Mouse (Mus musculus) megakaryocyte, embryonic 14.5 days (primary cell): ENCODE measurements around the gene Trim47.

Source experiments
- FLI1 ChIP-seq: IDR thresholded peaks from 2 replicates; pipeline ENCODE4 v1.6.1; 2012; ENCODE audit warnings: low read length, inconsistent platforms, mixed read lengths
- GATA1 ChIP-seq: IDR thresholded peaks from 3 replicates; pipeline ENCODE4 v1.6.1; 2012; ENCODE audit warnings: mixed read lengths, low read length, inconsistent platforms, borderline replicate concordance

DNA sequence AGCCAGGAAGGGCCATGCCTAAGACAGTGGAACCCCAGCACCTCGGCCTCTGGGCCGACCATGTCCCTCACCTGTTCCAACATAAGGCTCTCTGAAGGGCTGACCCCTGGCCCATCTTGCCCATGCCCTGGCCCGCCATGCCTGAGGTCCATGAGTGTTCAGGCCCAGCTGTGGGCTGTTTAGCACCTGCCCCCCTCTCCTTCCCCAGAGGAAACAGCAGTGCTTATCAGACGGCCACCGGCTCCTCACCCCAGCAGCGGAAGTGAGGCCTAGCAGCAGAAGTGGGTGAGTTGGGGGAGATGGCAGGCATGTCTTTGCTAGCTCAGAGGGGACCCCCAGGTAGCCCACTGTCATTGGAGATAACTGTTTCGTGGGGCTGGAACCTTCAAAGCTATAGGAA lies 50.2 kb downstream of the Trim47 start:
- TF ChIP-seq GATA1 (peak; percentile 89; the same call in 2 of the 3 replicates), FLI1 (peak; percentile 76; the same call in 1 of the 2 replicates)
